Mouse (Mus musculus) spleen, adult 18-20 months (tissue): ENCODE measurements at regions not wholly inside any gene's neighbourhood (a gene's known extent, or its start where the extent isn't known, plus 50 kb on each side); places are given as distances from the start of the nearest gene placed in this dataset.
"Not testable (repeated sequence)": the region's sequence is repeated elsewhere in the genome, so short reads cannot be mapped to it uniquely, and the experiment has no call there.

Experiments used
- DNase-seq, 2 experiments: peaks; one replicate each; pipeline ENCODE4 v3.0.0; 2022; ENCODE audit warnings: mixed read lengths in 2 of 2

DNA sequence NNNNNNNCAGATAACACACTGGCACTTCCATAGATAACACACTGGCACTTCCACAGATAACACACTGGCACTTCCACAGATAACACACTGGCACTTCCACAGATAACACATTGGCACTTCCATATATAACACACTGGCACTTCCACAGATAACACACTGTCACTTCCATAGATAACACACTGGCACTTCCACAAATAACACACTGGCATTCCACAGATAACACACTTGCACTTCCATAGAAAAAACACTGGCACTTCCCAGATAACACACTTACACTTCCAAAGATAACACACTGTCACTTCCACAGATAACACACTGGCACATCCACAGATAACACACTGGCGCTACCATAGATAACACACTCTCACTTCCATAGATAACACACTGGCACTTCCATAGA, 105.7 kb upstream of the Afdn start:
- DNase-seq, result not testable (repeated sequence)

DNA sequence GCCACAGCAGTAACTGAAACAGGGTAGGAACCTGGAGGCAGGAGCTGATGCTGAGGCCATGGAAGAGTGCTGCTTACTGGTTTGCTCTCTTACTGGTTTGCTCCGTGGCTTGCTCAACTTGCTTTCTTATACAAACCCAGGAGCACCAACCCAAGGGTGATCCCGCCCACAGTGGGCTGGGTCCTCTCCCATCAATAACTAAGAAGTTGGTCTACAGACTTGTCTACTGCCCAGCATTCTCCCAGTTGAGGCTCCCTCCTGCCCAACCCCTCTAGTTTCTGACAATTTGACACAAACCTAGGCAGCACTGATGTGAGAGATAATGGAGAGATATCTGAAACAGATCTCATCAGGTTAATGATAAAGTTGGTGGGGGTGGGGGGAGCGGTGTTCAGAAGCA, 104.3 kb upstream of the Afdn start:
- no peak for DNase-seq

DNA sequence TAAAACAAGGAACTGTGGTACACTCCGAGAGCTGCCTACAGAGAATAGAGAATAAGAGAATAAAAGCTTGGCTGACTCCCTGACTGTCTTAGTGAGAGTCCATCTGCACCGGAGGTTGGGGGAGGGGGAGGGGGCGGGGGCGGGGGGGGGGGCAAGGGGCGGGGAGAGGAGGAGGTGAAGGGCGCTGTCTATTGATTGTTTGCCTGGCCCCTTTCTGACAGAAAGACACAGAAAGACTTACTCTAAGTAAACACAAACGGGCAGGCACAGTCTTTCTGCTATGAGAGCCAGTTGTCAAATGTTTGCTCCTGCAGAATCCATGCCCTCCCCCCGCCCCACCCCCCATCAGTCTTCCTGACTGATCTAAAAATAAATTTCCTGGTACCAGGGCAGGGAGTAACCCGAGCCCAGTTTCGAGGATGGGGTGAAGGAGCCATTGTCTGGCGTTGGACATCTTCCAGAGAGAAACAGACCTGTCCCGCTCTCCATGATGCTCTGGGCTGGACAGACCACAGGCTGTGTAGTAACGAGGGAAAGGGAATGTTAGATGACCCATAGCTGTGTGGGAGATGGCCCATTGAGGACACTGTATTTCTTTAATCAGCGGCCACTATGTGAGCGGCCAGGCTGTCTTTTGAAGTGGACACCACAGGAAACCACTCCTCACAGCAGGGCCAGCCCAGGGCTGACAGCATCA, 103.7 kb upstream of the Afdn start:
- no peak for DNase-seq

DNA sequence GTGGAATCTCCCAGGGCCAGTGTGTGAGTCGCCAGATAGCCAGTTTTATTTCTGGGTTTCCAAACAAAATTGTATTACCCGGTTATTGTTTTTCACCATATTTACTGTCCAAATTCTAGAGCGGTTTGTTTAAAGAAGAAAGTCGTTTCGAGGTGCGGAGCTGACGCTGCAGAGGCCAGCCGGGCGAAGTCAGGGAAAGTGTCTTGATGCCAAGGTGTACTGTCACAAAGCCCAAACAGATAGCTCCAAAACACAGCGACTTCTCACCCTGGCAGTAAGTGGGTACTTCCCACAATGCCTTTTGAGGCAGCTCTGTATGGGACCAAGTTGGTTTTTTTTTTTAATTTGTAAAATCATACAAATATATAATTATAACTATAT, 103.2 kb upstream of the Afdn start:
- no peak for DNase-seq

DNA sequence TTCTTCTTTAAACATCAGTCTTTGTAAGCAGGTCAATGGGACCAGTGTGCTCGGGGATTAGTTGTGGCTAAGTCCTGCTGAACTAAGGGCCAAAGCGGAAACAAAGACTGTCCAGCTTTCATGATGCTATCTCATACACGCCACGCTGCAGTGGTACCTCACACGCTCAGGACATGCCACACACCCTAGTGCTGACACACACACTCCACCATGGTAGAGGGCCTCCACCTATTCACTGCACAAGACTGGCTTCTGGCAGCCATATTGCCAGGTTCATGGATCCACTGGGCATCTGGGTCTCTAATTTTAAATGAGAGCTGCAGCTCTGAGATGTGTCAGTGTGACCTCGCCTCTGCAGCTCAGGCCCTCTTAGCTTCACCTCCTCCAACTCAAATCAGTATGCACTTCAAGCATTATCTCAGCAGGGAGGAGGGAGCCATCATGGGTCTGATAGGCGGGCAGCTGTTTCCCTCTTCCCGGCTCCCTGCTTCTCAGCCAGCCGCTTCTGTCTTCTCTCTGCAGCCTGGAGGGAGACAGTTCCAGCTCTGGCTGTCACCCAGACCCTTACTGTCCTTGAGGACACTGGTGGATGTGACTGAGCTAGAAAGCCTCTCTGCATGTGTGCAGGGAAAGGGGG, 102.6 kb upstream of the Afdn start:
- no peak for DNase-seq

DNA sequence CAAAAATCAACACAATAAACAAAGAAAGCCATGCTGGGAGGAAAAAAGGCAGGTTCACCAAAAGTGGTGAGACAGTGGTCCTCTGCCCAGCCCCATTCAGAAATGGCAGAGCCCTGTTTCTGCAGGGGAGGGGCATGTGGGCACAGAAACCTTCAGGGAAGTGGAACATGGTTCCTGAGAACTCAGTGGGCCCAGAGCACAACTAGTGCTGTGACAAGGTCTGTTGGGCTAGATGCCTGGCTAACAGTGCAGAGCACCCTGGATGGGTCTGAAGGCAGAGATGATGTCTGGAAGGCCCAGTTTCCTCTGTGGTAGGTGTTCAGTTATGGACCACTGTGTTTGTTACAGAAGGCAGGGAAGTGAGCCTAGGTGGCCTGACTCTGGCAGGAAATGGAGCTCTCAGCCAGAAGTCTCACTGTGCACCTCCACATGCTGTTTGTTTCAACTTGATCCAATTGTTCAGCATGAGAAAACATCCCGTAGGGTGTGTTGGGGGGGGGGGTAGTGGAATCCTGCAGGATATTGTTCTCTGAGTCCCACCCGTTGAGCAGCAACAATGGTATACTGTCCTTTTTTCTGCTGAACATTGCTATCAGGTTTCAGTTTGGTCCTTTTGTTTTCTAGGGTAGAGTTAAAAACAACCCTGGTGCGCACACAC, 101.9 kb upstream of the Afdn start:
- no peak for DNase-seq

DNA sequence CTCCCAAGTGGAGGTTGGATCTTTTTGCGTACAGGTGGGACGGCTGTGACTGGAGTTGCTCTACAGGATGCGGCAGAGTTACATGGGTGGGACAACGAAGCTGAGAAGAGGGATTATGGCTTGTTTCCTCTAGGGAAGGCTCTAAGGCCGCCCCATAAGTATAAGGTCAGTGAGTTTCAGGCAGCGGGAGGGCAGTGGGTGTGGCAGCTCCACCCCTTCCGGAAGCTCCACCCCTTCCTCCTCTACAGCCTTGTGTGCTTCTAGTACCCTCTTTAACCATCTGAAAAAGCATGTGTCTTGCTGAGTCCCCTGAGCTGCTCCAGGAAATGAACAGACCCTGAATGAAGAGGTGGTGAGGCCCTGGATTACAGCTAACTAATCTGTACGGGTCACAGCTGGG, 101.2 kb upstream of the Afdn start:
- DNase-seq, result peak; percentile 50 to 68

DNA sequence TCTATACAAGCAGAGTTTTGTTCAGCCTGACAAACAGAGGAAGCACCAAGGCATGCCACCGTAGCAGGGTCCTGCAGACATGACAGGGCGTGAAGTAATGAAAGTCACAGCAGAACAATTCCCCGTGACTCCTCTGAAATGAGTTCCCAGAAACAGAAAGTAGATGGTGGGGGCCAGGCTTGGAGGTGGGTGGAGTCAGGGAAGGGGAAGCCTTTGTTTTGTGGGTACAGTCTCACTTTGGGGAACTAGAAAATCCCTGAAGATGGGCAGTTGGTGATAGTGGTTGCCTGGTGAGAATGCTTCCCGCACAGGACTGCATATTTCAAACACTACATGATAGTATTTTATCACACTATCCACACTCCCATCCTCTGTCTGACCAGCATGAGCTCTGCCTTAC, 100.4 kb upstream of the Afdn start:
- DNase-seq, result peak in 1 of 2 experiments; percentile 21

DNA sequence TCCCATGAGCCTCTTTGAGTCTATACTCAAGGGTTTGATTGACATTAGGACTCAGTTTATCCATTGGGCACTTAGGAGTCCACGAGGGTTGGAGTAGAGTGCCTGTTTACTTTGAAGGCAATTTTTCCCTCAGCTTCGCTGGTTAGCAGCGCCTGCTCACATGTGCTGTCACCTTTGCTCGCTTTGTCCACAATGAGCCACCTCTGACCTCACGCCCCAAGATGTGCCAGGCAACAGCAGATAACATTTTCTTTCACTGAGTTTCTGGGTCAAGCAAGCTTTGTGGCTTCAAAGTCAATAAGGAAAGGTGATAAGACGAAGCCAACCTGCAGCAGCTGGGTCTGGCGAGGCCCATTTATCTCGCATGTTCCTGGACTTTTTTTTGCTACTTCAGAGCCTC, 99.3 kb upstream of the Afdn start:
- no peak for DNase-seq

DNA sequence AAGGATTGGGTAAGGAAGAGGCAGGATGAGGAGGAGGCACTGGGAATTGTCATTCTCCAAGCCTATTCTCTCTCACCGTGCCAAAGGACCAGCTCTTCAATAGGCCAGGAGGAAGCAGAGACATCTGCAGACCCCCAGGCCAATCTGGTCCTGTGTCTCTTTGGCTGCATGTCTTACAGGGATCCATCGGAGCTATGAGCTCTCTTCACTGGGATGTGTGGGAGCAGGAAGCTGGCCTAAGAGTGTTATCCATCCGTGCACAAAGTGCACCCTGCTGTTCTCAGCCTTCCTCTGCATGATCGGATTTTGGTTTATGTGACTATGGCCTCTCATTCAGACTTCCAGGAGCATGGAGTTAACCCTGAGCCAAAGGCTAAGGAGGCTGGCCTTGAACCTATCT, 98.2 kb upstream of the Afdn start:
- no peak for DNase-seq
